Mouse (Mus musculus) limb, embryonic 14.5 days (tissue): ENCODE measurements at regions not wholly inside any gene's neighbourhood (a gene's known extent, or its start where the extent isn't known, plus 50 kb on each side); places are given as distances from the start of the nearest gene placed in this dataset.

Source experiments
- ATAC-seq: fragments of 200-750 bp; cut with Nextera tagmentation; 2 replicates; pipeline ENCODE4 v1.8.0; 2017; ENCODE audit warnings: low read depth, moderate number of reproducible peaks, moderate TSS enrichment; ENCODE audit not compliant: low FRiP score
- DNase-seq: peaks from one replicate; pipeline ENCODE4 v3.0.0-alpha.2; 2015; ENCODE audit warnings: low spot score
- H3K27ac ChIP-seq: fragments of 300-500 bp; sonication (generic); replicated peaks from 2 replicates; pipeline ENCODE4 v1.5.1; 2014; ENCODE audit warnings: low read depth, mild to moderate bottlenecking, low read length, moderate library complexity, mixed read lengths
- H3K27me3 ChIP-seq: fragments of 300-500 bp; sonication (generic); 2 replicates; pipeline ENCODE4 v1.6.1; 2014; ENCODE audit warnings: low read length, mixed read lengths; ENCODE audit not compliant: control insufficient read depth, insufficient read depth
- H3K36me3 ChIP-seq: fragments of 300-500 bp; sonication (generic); 2 replicates; pipeline ENCODE4 v1.6.1; 2014; ENCODE audit warnings: mild to moderate bottlenecking, low read length, moderate library complexity, mixed read lengths; ENCODE audit not compliant: control insufficient read depth, insufficient read depth
- H3K4me1 ChIP-seq: fragments of 300-500 bp; sonication (generic); 2 replicates; pipeline ENCODE4 v1.6.1; 2014; ENCODE audit warnings: antibody characterized with exemption, low read length, mixed read lengths; ENCODE audit not compliant: control insufficient read depth, insufficient read depth
- H3K4me2 ChIP-seq: fragments of 300-500 bp; sonication (generic); replicated peaks from 2 replicates; pipeline ENCODE4 v1.6.1; 2014; ENCODE audit warnings: low read depth, mild to moderate bottlenecking, low read length, moderate library complexity; ENCODE audit not compliant: severe bottlenecking
- H3K4me3 ChIP-seq: fragments of 300-500 bp; sonication (generic); replicated peaks from 2 replicates; pipeline ENCODE4 v1.5.1; 2014; ENCODE audit warnings: low read length
- H3K9ac ChIP-seq: fragments of 300-500 bp; sonication (generic); 2 replicates; pipeline ENCODE4 v1.6.1; 2014; ENCODE audit warnings: mild to moderate bottlenecking, low read depth, low read length, moderate library complexity; ENCODE audit not compliant: severe bottlenecking
- H3K9me3 ChIP-seq: fragments of 300-500 bp; sonication (generic); 2 replicates; pipeline ENCODE4 v1.6.1; 2016; ENCODE audit warnings: low read length; ENCODE audit not compliant: control insufficient read depth
- POLR2A ChIP-seq: fragments of 200-500 bp; IDR thresholded peaks from 2 replicates; pipeline ENCODE4 v1.8.0; 2012; ENCODE audit warnings: inconsistent platforms, mild to moderate bottlenecking, moderate library complexity, borderline replicate concordance; ENCODE audit not compliant: insufficient read depth, insufficient read length; ENCODE audit errors: extremely low read depth
- WGBS: fragments of 180-500 bp; shearing (Covaris S2); extraction: QIAGEN DNeasy Blood & Tissue Kit; methylation state at CpG from one replicate; pipeline ENCODE4 v1.1.7; 2014; 5-methylcytosine and 5-hydroxymethylcytosine counted together

GRCm38 (mm10) chr5:17115035-17115434 lies 257.9 kb upstream of the Speer4f2 start:
- H3K9ac ChIP-seq = no peak overlapping the region
- no peak for DNase-seq
- TF ChIP-seq POLR2A = no peak
- WGBS = 89% methylated on average over 3 of the region's 3 CpGs
- peaks cover 5% of the 10 kb centered on the region; the same call in 1 of the 2 replicates for H3K4me1 ChIP-seq
- H3K36me3 ChIP-seq = no peaks in the 10 kb centered on the region
- no peak overlapping the region for H3K4me2 ChIP-seq
- no peaks in the 10 kb centered on the region for H3K9me3 ChIP-seq
- no peak overlapping the region for H3K27ac ChIP-seq
- H3K27me3 ChIP-seq = no peaks in the 10 kb centered on the region
- no peak overlapping the region for H3K4me3 ChIP-seq
- no peak for ATAC-seq

GRCm38 (mm10) chr5:17116072-17116471 lies 256.9 kb upstream of the Speer4f2 start:
- no peak for ATAC-seq
- peak; percentile 44 for DNase-seq
- Histone ChIP-seq H3K27ac (no peak overlapping the region), H3K4me1 (peaks cover 4% of the 10 kb centered on the region; the same call in 1 of the 2 replicates), H3K36me3 (no peaks in the 10 kb centered on the region), H3K27me3 (no peaks in the 10 kb centered on the region), H3K9ac (no peak overlapping the region), H3K4me3 (no peak overlapping the region), H3K4me2 (no peak overlapping the region), H3K9me3 (no peaks in the 10 kb centered on the region)
- TF ChIP-seq POLR2A = no peak
- WGBS = 39% methylated on average over 3 of the region's 3 CpGs

- H3K9me3 ChIP-seq = no peaks in the 10 kb centered on the region
- ATAC-seq (no peak), DNase-seq (no peak)
- H3K4me1 ChIP-seq = no peaks in the 10 kb centered on the region
- 51% methylated on average over 2 of the region's 2 CpGs for WGBS
- H3K36me3 ChIP-seq = no peaks in the 10 kb centered on the region
- no peaks in the 10 kb centered on the region for H3K27me3 ChIP-seq
- H3K4me3 ChIP-seq = no peak overlapping the region
- H3K4me2 ChIP-seq = no peak overlapping the region
- no peak overlapping the region for H3K9ac ChIP-seq
- no peak overlapping the region for H3K27ac ChIP-seq
- no peak for TF ChIP-seq POLR2A
Observed at GRCm38 (mm10) chr5:17125240-17125639, 247.7 kb upstream of the Speer4f2 start.

GRCm38 (mm10) chr5:17127501-17127900 lies 245.5 kb upstream of the Speer4f2 start:
- 35% methylated on average over 4 of the region's 4 CpGs for WGBS
- H3K4me2 ChIP-seq = no peak overlapping the region
- H3K4me3 ChIP-seq = no peak overlapping the region
- H3K27ac ChIP-seq = no peak overlapping the region
- ATAC-seq = no peak
- H3K9me3 ChIP-seq = no peaks in the 10 kb centered on the region
- H3K4me1 ChIP-seq = no peaks in the 10 kb centered on the region
- no peak for TF ChIP-seq POLR2A
- H3K9ac ChIP-seq = no peak overlapping the region
- no peak for DNase-seq
- no peaks in the 10 kb centered on the region for H3K27me3 ChIP-seq
- H3K36me3 ChIP-seq = no peaks in the 10 kb centered on the region

- Histone ChIP-seq H3K4me1 (no peaks in the 10 kb centered on the region), H3K36me3 (no peaks in the 10 kb centered on the region), H3K27me3 (no peaks in the 10 kb centered on the region), H3K9me3 (no peaks in the 10 kb centered on the region), H3K9ac (no peak overlapping the region), H3K4me2 (no peak overlapping the region), H3K27ac (no peak overlapping the region), H3K4me3 (no peak overlapping the region)
- TF ChIP-seq POLR2A = no peak
- ATAC-seq = no peak
- DNase-seq = no peak
- WGBS = 75% methylated on average over 5 of the region's 5 CpGs
Observed at GRCm38 (mm10) chr5:17135489-17135888, 237.5 kb upstream of the Speer4f2 start.

- TF ChIP-seq POLR2A = no peak
- no peak for ATAC-seq
- no peak overlapping the region for H3K27ac ChIP-seq
- H3K9me3 ChIP-seq = no peaks in the 10 kb centered on the region
- no peak overlapping the region for H3K4me2 ChIP-seq
- H3K9ac ChIP-seq = no peak overlapping the region
- H3K36me3 ChIP-seq = no peaks in the 10 kb centered on the region
- DNase-seq = no peak
- no peaks in the 10 kb centered on the region for H3K4me1 ChIP-seq
- no peaks in the 10 kb centered on the region for H3K27me3 ChIP-seq
- H3K4me3 ChIP-seq = no peak overlapping the region
Observed at GRCm38 (mm10) chr5:17141555-17141954, 231.4 kb upstream of the Speer4f2 start.
